Mouse (Mus musculus) gastrocnemius, adult 2 months (tissue): ENCODE results near the gene Efnb2. TPM values are rescaled to one million over a fixed set of nuclear protein-coding genes. Genes with fewer than 3 reads are reported as not detected.

Experiments
- DNase-seq: peaks from one replicate; pipeline ENCODE4 v3.0.0; 2022
- H3K27ac ChIP-seq: fragments of 200-600 bp; 2 replicates; pipeline ENCODE4 v1.8.1; 2022; ENCODE audit warnings: mild to moderate bottlenecking
- H3K4me3 ChIP-seq: fragments of 200-600 bp; 2 replicates; pipeline ENCODE4 v1.8.1; 2022; ENCODE audit warnings: mild to moderate bottlenecking, moderate library complexity
- CTCF ChIP-seq: fragments of 200-600 bp; IDR thresholded peaks from 2 replicates; pipeline ENCODE4 v1.8.1; 2022; ENCODE audit warnings: antibody characterized with exemption, mild to moderate bottlenecking, moderate library complexity
- intact Hi-C: fragments of 180-260 bp; cut with DNase I; formaldehyde crosslinking; loops from one replicate; pipeline ENCODE4 v1.15.1; 2025
- long read RNA-seq, 2 experiments: library from polyadenylated mRNA; stranded (forward); transcript quantifications; one replicate each; pipeline ENCODE4 v2.0.0; 2021
- total RNA-seq, 2 experiments: library from RNA; stranded (reverse); gene quantifications; 2 replicates each; pipeline ENCODE4 v1.2.3; 2021

The Efnb2 gene
- total RNA-seq, result 1 to 10 TPM; 5.7 to 6.6 TPM
- long read RNA-seq, experiment 1, partial matches to known transcripts, result 0 of 2 reads
- long read RNA-seq, experiment 1, other reads (novel, unspliced or antisense), result 2 of 2 reads
- long read RNA-seq, experiment 2, full-length matches to known transcripts, result 1 of 3 reads
- long read RNA-seq, experiment 2, partial matches to known transcripts, result 0 of 3 reads
- long read RNA-seq, experiment 2, other reads (novel, unspliced or antisense), result 2 of 3 reads

- Histone ChIP-seq H3K27ac (peak within 1 kb of the TSS; percentile 89), H3K4me3 (peak within 1 kb of the TSS; percentile 82)
- peak; percentile 9; the same call in 1 of the 2 replicates for TF ChIP-seq CTCF
- intact Hi-C loops, result loop anchor here (5.0 kb wide), 2 partner anchors 331 to 434 kb away; no protein-coding TSS in a partner anchor
- DNase-seq, result peak; percentile 97
Measured at GRCm38 (mm10) chr8:8661103-8661758, at the start of gene Efnb2. TSS of gene Efnb2 (minus strand) at chr8:8661242.

GRCm38 (mm10) chr8:8704813-8705212 is 43.8 kb upstream of the Efnb2 start:
- intact Hi-C loops, result no loop called here
- no peak overlapping the region for H3K27ac ChIP-seq
- H3K4me3 ChIP-seq, result no peak overlapping the region
- no peak for DNase-seq
- no peak for TF ChIP-seq CTCF

- H3K27ac ChIP-seq, result no peak overlapping the region
- no peak for DNase-seq
- intact Hi-C loops, result no loop called here
- no peak for TF ChIP-seq CTCF
- H3K4me3 ChIP-seq, result no peak overlapping the region
Measured at GRCm38 (mm10) chr8:8703668-8704067, 42.6 kb upstream of the Efnb2 start.

- TF ChIP-seq CTCF, result no peak
- no peak for DNase-seq
- no peak overlapping the region for H3K4me3 ChIP-seq
- intact Hi-C loops, result no loop called here
- no peak overlapping the region for H3K27ac ChIP-seq
Measured at GRCm38 (mm10) chr8:8700821-8701220, 39.8 kb upstream of the Efnb2 start.

GRCm38 (mm10) chr8:8700229-8700628 is 39.2 kb upstream of the Efnb2 start:
- H3K27ac ChIP-seq, result no peak overlapping the region
- TF ChIP-seq CTCF, result no peak
- H3K4me3 ChIP-seq, result no peak overlapping the region
- intact Hi-C loops, result no loop called here
- no peak for DNase-seq

- DNase-seq, result peak; percentile 99
- Histone ChIP-seq H3K27ac (peak within 1 kb of the TSS; percentile 94), H3K4me3 (peak within 1 kb of the TSS; percentile 83)
- no peak for TF ChIP-seq CTCF
- intact Hi-C loops, result no loop called here
Measured at GRCm38 (mm10) chr8:8690146-8691092, 29.4 kb upstream of the Efnb2 start, which contains the start of gene Arglu1. TSS of gene Arglu1 (minus strand) at chr8:8690521.

- H3K4me3 ChIP-seq, result peak overlapping the region; percentile 83
- TF ChIP-seq CTCF, result no peak
- DNase-seq, result peak; percentile 70
- peak overlapping the region; percentile 94 for H3K27ac ChIP-seq
- intact Hi-C loops, result loop anchor here (5.0 kb wide), 1 partner anchor 303 kb away; no protein-coding TSS in a partner anchor
Measured at GRCm38 (mm10) chr8:8689454-8690145, 28.6 kb upstream of the Efnb2 start.

GRCm38 (mm10) chr8:8688823-8689453 is 27.9 kb upstream of the Efnb2 start:
- Histone ChIP-seq H3K27ac (peak overlapping the region; percentile 94), H3K4me3 (peak overlapping the region; percentile 83)
- TF ChIP-seq CTCF, result no peak
- no peak for DNase-seq
- intact Hi-C loops, result loop anchor here (5.0 kb wide), 1 partner anchor 303 kb away; no protein-coding TSS in a partner anchor

GRCm38 (mm10) chr8:8685517-8685916 is 24.5 kb upstream of the Efnb2 start:
- Histone ChIP-seq H3K4me3 (no peak overlapping the region), H3K27ac (no peak overlapping the region)
- DNase-seq, result no peak
- intact Hi-C loops, result loop anchor here (5.0 kb wide), 1 partner anchor 307 kb away; no protein-coding TSS in a partner anchor
- no peak for TF ChIP-seq CTCF

- no peak for DNase-seq
- intact Hi-C loops, result no loop called here
- Histone ChIP-seq H3K4me3 (no peak overlapping the region), H3K27ac (no peak overlapping the region)
- no peak for TF ChIP-seq CTCF
Measured at GRCm38 (mm10) chr8:8682697-8683096, 21.7 kb upstream of the Efnb2 start.

- no peak overlapping the region for H3K27ac ChIP-seq
- no peak for TF ChIP-seq CTCF
- no peak for DNase-seq
- no peak overlapping the region for H3K4me3 ChIP-seq
- intact Hi-C loops, result no loop called here
Measured at GRCm38 (mm10) chr8:8678236-8678635, 17.2 kb upstream of the Efnb2 start.
